Mouse (Mus musculus): ENCODE measurements around the gene Itga7. TPM values are rescaled to one million over a fixed set of nuclear protein-coding genes. Genes with fewer than 3 reads are reported as not detected.

Itga7 gene
- polyA plus RNA-seq (2014; fragmentation: Nextera tagmentation; extraction: Ambion mirVana): 6.2 and 7.2 TPM in 2 replicates

DNA sequence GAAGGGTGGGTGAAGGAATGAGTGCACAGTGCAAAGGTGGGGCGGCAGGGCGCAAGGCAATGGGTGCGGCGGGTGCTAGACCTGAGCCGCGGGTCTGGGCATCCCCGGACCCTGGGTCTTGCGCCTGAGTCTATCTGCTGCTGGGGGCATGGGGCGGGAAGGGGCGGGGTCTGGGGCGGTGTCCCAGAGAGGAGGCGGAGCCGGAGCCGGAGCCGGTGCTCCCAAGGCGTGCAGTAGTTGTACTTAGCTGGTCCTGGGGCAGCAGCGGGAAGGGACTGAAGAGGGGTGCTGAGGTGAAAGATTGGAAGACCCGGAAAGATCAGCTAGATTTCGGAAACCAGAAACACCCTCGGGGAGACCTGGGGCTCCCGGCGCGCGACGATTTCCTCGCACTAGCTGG is at the start of gene Itga7:
Itga7 (plus strand) TSS at position 245 of the 400 bp plus-strand sequence.
- DNase-seq (ENCODE audit: low spot score) (no peak), ATAC-seq (ENCODE audit: low FRiP score) (peak; percentile 60)
- H3K27ac ChIP-seq: no peak within 1 kb of the TSS
- H3K4me1 ChIP-seq (replicated peaks; ENCODE audit: control insufficient read depth, insufficient read depth, low read length): peaks cover 8% of the 10 kb centered on the region
- H3K9ac ChIP-seq: peak within 1 kb of the TSS; percentile 53
- H3K4me3 ChIP-seq (replicated peaks; ENCODE audit: low read length): peak within 1 kb of the TSS; percentile 41
- WGBS: 1% methylated on average over 26 of the region's 26 CpGs
- H3K9me3 ChIP-seq (ENCODE audit: control insufficient read depth, low read length): no peaks in the 10 kb centered on the region
- H3K4me2 ChIP-seq (replicated peaks): peak within 1 kb of the TSS; percentile 86
- H3K27me3 ChIP-seq (ENCODE audit: control insufficient read depth, insufficient read depth, low read length): peaks cover 61% of the 10 kb centered on the region
- no peaks in the 10 kb centered on the region for H3K36me3 ChIP-seq (replicated peaks; ENCODE audit: control insufficient read depth, insufficient read depth)

DNA sequence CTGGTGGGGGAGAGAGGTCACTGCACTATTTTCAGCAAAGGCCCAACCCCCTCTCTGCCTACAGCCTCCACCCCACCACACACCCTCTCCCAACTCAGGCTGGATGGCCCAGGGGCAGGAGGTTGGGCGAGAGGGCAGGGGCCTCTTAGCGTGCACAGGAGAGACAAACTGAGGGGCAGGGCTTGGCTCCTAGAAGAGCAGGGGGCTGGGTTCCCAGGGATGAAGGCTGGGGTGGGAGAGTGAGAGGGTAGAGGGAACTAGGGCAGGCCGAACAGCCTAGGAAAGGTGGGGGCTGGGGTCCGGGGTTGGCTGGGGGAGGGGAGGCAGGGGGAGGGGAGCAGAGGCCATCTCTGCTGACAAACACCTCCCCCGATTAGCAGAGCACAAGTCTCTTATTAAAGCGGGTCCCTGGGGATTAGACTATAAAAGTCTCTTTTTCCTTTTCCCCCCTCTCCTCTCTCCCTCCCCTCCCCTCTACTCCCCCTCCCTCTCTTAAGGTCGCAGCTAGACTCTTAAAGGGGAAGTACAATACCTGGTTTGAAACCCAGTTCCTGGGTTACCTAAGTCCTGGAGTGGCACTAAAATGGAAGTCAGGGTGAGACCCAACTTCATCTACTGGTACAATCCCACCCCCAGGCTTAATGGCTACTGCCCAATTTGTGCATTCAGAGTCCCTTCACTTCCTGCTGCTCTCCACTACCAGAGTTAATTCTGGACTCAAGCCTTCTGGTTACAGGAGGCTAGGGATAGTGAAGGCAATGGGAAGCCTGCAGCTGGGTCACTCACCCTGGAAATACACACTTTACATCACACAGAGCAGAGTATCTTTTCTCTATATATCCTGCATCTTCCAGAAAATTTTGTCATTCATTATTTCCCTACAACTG is 44.4 kb upstream of the Itga7 start:
- Histone ChIP-seq H3K9ac (peak overlapping the region; percentile 48), H3K27ac (peak overlapping the region; percentile 60), H3K4me3 (replicated peaks; ENCODE audit: low read length) (peak overlapping the region; percentile 55), H3K4me1 (replicated peaks; ENCODE audit: control insufficient read depth, insufficient read depth, low read length) (peaks cover 29% of the 10 kb centered on the region), H3K9me3 (ENCODE audit: control insufficient read depth, low read length) (no peaks in the 10 kb centered on the region), H3K36me3 (replicated peaks; ENCODE audit: control insufficient read depth, insufficient read depth) (peaks cover 36% of the 10 kb centered on the region), H3K4me2 (replicated peaks) (peak overlapping the region; percentile 93), H3K27me3 (ENCODE audit: control insufficient read depth, insufficient read depth, low read length) (no peaks in the 10 kb centered on the region)
- WGBS: 0% methylated on average over 7 of the region's 7 CpGs
- DNase-seq (ENCODE audit: low spot score) (peak; percentile 68), ATAC-seq (ENCODE audit: low FRiP score) (peak; percentile 28; the same call in 1 of the 2 replicates)

DNA sequence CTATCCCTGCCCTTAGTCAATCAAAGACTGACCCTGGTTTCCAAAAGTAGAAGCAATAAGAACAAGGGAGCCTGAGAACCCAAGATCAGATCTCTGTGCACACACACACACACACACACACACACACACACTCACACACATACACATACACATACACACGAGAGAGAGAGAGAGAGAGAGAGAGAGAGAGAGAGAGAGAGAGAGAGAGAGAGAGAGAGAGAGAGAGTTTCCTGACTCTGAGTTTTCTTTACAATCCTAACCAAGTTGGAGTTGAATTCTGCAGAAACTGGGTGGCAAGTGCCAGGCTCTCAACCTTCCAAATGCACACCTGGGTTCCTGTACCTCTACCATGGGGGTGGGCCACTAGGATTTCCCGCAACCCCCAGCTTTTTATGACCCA is 43.8 kb upstream of the Itga7 start:
- Histone ChIP-seq H3K4me1 (replicated peaks; ENCODE audit: control insufficient read depth, insufficient read depth, low read length) (peaks cover 29% of the 10 kb centered on the region), H3K4me3 (replicated peaks; ENCODE audit: low read length) (peak overlapping the region; percentile 55), H3K36me3 (replicated peaks; ENCODE audit: control insufficient read depth, insufficient read depth) (peaks cover 31% of the 10 kb centered on the region), H3K27me3 (ENCODE audit: control insufficient read depth, insufficient read depth, low read length) (no peaks in the 10 kb centered on the region), H3K9ac (peak overlapping the region; percentile 81), H3K27ac (peak overlapping the region; percentile 60), H3K9me3 (ENCODE audit: control insufficient read depth, low read length) (no peaks in the 10 kb centered on the region), H3K4me2 (replicated peaks) (peak overlapping the region; percentile 93)
- ATAC-seq (ENCODE audit: low FRiP score) (no peak), DNase-seq (ENCODE audit: low spot score) (no peak)
- WGBS: 15% methylated on average over 1 of the region's 2 CpGs

DNA sequence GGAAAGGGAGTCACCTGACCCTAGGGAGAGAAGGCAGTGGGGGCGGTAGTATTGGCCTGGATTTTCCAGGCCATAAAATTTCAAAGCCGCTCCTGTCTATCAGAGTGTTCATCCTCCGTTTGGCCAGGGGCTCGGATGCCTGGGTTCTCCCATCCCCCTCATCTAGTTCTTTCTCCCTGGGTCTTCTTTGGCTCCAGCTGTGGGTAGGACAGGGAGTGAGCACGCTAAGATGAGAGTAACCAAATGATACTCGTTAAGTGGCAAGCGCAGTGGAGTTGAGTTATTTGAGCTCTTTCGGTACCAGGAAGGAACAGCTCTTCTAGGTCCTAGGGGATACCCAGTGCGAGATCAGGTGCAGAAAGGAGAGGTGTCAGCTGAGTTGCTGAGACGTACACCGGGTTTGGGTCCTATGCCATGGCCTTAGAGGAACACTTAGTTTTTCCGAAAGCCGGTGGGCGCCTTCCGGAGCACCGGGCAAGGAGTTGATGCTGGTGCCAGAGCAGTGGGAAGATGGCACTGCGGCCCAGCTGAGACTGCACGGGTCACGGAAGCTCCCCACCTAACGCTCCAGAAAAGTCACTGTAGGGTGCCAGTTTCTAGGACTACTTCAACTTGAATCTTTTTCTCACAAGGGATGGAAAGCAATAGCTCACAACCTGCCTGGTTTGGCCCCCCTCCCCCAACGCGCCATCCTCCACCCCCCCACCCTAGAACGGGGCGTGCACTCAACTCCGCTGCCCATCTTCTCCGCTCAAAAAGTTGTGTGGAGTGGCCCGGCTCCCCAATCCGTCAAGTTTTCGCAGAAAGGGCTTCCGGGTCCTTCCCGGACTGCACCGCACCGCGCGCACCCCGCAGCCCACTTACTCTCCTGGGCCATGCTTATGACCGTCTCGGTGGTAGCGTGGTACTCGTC is 43.0 kb upstream of the Itga7 start:
- Histone ChIP-seq H3K27me3 (ENCODE audit: control insufficient read depth, insufficient read depth, low read length) (no peaks in the 10 kb centered on the region), H3K4me2 (replicated peaks) (peak overlapping the region; percentile 93), H3K27ac (peak overlapping the region; percentile 95), H3K9me3 (ENCODE audit: control insufficient read depth, low read length) (no peaks in the 10 kb centered on the region), H3K9ac (peak overlapping the region; percentile 81), H3K36me3 (replicated peaks; ENCODE audit: control insufficient read depth, insufficient read depth) (peaks cover 23% of the 10 kb centered on the region), H3K4me1 (replicated peaks; ENCODE audit: control insufficient read depth, insufficient read depth, low read length) (peaks cover 29% of the 10 kb centered on the region), H3K4me3 (replicated peaks; ENCODE audit: low read length) (peak overlapping the region; percentile 55)
- under 1% methylated on average over 40 of the region's 40 CpGs for WGBS
- DNase-seq (ENCODE audit: low spot score) (no peak), ATAC-seq (ENCODE audit: low FRiP score) (no peak)

DNA sequence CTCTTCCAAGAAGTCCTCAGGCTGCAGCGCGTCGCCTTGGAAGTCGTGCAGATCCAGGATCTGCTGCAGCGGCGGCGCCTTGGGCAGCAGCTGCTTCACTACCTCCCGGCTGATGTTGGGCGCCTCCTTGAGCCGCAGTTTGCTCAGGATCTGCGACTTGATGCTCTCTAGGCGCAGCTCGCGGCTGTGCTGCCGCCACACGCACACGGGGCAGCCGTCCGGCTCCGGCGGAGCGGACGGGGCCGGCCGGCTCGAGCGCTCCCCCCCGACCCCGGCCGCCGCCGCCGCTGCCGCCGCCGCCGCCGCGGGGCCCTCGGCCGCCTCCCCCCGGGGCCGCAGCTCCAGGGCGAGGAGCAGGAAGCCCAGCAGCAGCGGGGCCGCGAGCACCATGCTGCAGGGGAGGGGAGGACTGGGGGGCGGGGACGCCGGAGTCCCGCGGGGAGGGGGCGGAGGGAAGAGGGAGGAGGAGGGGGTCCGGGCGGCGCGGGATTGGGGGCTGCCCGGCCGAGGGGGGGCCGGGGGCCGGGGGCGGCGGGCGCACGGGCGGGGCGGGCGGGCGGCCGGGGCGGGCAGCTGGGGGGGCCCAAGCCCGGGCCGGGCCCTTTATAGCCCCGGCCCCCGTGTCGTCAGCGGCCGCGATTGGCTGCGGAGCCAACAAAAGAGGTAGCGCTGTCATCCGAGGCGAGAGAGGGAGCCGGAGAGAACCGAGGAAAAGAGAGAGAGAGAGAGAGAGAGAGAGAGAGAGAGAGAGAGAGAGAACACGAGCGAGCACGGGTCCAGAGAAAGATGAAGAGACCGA is 42.1 kb upstream of the Itga7 start, which contains the start of gene Gdf11:
Gdf11 (minus strand) TSS at position 423 of the 799 bp plus-strand sequence.
- Histone ChIP-seq H3K4me1 (replicated peaks; ENCODE audit: control insufficient read depth, insufficient read depth, low read length) (peaks cover 32% of the 10 kb centered on the region), H3K4me3 (replicated peaks; ENCODE audit: low read length) (peak within 1 kb of the TSS; percentile 55), H3K9ac (peak within 1 kb of the TSS; percentile 81), H3K4me2 (replicated peaks) (peak within 1 kb of the TSS; percentile 93), H3K27ac (peak within 1 kb of the TSS; percentile 95), H3K36me3 (replicated peaks; ENCODE audit: control insufficient read depth, insufficient read depth) (0 out of 2 replicates have a peak, but pooled peaks cover 15% of the 10 kb centered on the region), H3K9me3 (ENCODE audit: control insufficient read depth, low read length) (no peaks in the 10 kb centered on the region), H3K27me3 (ENCODE audit: control insufficient read depth, insufficient read depth, low read length) (peaks cover 3% of the 10 kb centered on the region; the same call in 1 of the 2 replicates)
- DNase-seq (ENCODE audit: low spot score) (peak; percentile 87), ATAC-seq (ENCODE audit: low FRiP score) (peak; percentile 89)
- WGBS: 0% methylated on average over 61 of the region's 89 CpGs

DNA sequence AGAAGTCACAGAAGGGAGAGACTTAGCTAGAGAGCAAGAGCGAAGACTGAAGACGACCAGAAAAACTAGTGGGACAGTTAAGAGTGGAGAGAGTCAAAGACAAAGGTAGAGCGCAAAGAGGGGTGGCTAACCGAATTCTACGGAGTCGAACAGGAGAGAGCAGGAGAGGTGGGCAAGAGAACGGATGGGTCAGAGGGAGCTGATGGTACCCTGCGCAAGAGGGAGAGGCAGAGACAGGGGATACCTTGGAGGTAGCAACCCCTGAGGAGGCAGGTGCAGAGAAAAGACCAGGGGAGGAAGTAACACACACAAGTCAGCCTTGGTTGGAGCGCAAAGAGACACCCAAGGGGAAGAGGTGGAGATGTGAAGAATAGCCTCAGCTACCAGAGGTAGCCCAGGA is 41.4 kb upstream of the Itga7 start:
- Histone ChIP-seq H3K4me1 (replicated peaks; ENCODE audit: control insufficient read depth, insufficient read depth, low read length) (peaks cover 32% of the 10 kb centered on the region), H3K4me2 (replicated peaks) (peak overlapping the region; percentile 93), H3K36me3 (replicated peaks; ENCODE audit: control insufficient read depth, insufficient read depth) (0 out of 2 replicates have a peak, but pooled peaks cover 9% of the 10 kb centered on the region), H3K27ac (peak overlapping the region; percentile 95), H3K4me3 (replicated peaks; ENCODE audit: low read length) (peak overlapping the region; percentile 55), H3K9me3 (ENCODE audit: control insufficient read depth, low read length) (no peaks in the 10 kb centered on the region), H3K9ac (peak overlapping the region; percentile 81), H3K27me3 (ENCODE audit: control insufficient read depth, insufficient read depth, low read length) (peaks cover 10% of the 10 kb centered on the region; the same call in 1 of the 2 replicates)
- WGBS: 2% methylated on average over 9 of the region's 9 CpGs
- ATAC-seq (ENCODE audit: low FRiP score) (peak; percentile 19), DNase-seq (ENCODE audit: low spot score) (no peak)

DNA sequence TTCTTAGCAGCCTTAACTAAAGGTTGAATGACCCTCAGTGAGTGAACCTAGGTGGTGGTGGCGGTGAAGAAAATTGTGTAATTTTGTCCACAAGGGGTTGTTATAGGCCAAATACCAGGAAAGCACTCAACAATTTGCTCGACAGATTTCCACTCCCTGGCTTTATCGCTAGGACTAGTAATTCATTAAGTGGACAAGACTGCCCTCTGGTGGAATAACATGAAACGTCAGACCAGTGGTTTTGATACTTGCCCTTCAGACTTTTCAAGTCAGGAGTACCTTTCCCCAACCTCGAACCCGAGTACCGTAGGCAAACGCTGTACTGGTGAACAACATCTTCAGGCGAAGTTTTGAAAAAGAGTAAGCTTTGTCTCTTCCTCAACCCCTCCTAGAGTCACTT is 38.2 kb upstream of the Itga7 start:
- under 1% methylated on average over 9 of the region's 9 CpGs for WGBS
- DNase-seq (ENCODE audit: low spot score): peak; percentile 98
- no peaks in the 10 kb centered on the region for H3K36me3 ChIP-seq (replicated peaks; ENCODE audit: control insufficient read depth, insufficient read depth)
- H3K4me1 ChIP-seq (replicated peaks; ENCODE audit: control insufficient read depth, insufficient read depth, low read length): peaks cover 16% of the 10 kb centered on the region
- H3K27me3 ChIP-seq (ENCODE audit: control insufficient read depth, insufficient read depth, low read length): peaks cover 10% of the 10 kb centered on the region; the same call in 1 of the 2 replicates
- H3K4me3 ChIP-seq (replicated peaks; ENCODE audit: low read length): no peak overlapping the region
- no peaks in the 10 kb centered on the region for H3K9me3 ChIP-seq (ENCODE audit: control insufficient read depth, low read length)
- no peak overlapping the region for H3K9ac ChIP-seq
- H3K4me2 ChIP-seq (replicated peaks): peak overlapping the region; percentile 32
- no peak overlapping the region for H3K27ac ChIP-seq
- ATAC-seq (ENCODE audit: low FRiP score): no peak

DNA sequence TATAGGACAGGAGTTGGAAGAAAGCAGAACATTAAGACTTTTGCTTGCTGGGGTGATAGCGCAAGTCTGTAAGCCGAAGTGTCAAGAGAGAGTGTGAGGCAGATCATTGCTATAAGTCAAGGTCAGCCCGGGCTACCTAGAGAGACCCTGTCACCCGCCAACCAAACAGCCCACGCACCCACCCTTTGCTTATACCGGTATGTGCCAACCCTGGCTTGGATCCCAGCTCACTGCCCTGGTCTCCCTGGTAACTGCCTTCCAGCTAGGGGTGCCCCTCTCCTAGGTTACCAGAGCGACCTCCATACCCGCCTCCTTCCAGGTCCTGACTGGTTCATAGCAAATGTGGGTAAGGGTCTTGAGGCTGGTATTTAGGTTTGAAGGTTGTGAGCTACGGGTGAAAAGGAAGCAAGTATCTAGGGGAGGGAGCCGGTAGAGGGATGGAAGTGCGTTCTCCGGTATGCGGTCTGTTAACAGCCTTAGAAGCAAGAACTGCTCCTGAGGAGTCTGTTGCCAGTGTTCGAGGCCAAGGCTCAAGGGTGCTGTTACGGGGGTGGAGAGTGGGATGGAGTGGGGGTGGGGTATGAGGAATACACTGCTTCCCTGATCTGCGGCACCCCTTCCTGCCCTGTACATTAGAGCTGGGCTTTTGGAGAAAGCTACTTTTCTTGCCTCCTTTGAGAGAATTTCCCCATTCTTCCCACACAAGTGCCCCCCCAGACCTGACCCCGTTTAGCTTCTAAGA is 37.5 kb upstream of the Itga7 start:
- no peak overlapping the region for H3K27ac ChIP-seq
- no peak overlapping the region for H3K9ac ChIP-seq
- 2% methylated on average over 17 of the region's 17 CpGs for WGBS
- no peaks in the 10 kb centered on the region for H3K9me3 ChIP-seq (ENCODE audit: control insufficient read depth, low read length)
- peak overlapping the region; percentile 32 for H3K4me2 ChIP-seq (replicated peaks)
- H3K36me3 ChIP-seq (replicated peaks; ENCODE audit: control insufficient read depth, insufficient read depth): no peaks in the 10 kb centered on the region
- H3K4me3 ChIP-seq (replicated peaks; ENCODE audit: low read length): no peak overlapping the region
- peak; percentile 41; the same call in 1 of the 2 replicates for ATAC-seq (ENCODE audit: low FRiP score)
- peaks cover 12% of the 10 kb centered on the region; the same call in 1 of the 2 replicates for H3K4me1 ChIP-seq (replicated peaks; ENCODE audit: control insufficient read depth, insufficient read depth, low read length)
- H3K27me3 ChIP-seq (ENCODE audit: control insufficient read depth, insufficient read depth, low read length): peaks cover 10% of the 10 kb centered on the region; the same call in 1 of the 2 replicates
- DNase-seq (ENCODE audit: low spot score): peak; percentile 68

Data from hindbrain, embryonic 14.5 days (tissue).